Mouse (Mus musculus): ENCODE measurements around the gene Hapln4.

- TF ChIP-seq CTCF (IDR thresholded peaks at IDR 0.05; ENCODE audit: low read depth), result peak; percentile 82
- TF ChIP-seq EP300 (IDR thresholded peaks at IDR 0.05; ENCODE audit: low read depth), result no peak
Measured at GRCm38 (mm10) chr8:70104506-70104905, 21.2 kb downstream of the Hapln4 start.

Data from liver, postnatal 0 days (tissue).